Mouse (Mus musculus) forebrain, embryonic 11.5 days (tissue): ENCODE results near the gene Cnpy2. TPM values are rescaled to one million over a fixed set of nuclear protein-coding genes. Genes with fewer than 3 reads are reported as not detected.
"Not testable (repeated sequence)": the region's sequence is repeated elsewhere in the genome, so short reads cannot be mapped to it uniquely, and the experiment has no call there.

Source experiments
- ATAC-seq: fragments of 200-750 bp; cut with Nextera tagmentation; replicated peaks from 2 replicates; pipeline ENCODE4 v1.8.0; 2017; ENCODE audit warnings: moderate TSS enrichment; ENCODE audit not compliant: low FRiP score
- DNase-seq: peaks from one replicate; pipeline ENCODE4 v3.0.0-alpha.2; 2017; ENCODE audit warnings: low spot score
- H3K27ac ChIP-seq: fragments of 300-500 bp; sonication (generic); 2 replicates; pipeline ENCODE4 v1.5.1; 2014; ENCODE audit warnings: low read depth, low read length
- H3K27me3 ChIP-seq: fragments of 300-500 bp; sonication (generic); 2 replicates; pipeline ENCODE4 v1.6.1; 2014; ENCODE audit warnings: mild to moderate bottlenecking, low read length, mixed read lengths; ENCODE audit not compliant: control insufficient read depth, insufficient read depth
- H3K36me3 ChIP-seq: fragments of 300-500 bp; sonication (generic); 2 replicates; pipeline ENCODE4 v1.6.1; 2014; ENCODE audit warnings: mild to moderate bottlenecking, low read length, moderate library complexity, mixed read lengths; ENCODE audit not compliant: control insufficient read depth, insufficient read depth
- H3K4me1 ChIP-seq: fragments of 300-500 bp; sonication (generic); replicated peaks from 2 replicates; pipeline ENCODE4 v1.6.1; 2014; ENCODE audit warnings: low read length, mixed read lengths; ENCODE audit not compliant: control insufficient read depth, insufficient read depth
- H3K4me2 ChIP-seq: fragments of 300-500 bp; sonication (generic); 2 replicates; pipeline ENCODE4 v1.6.1; 2014; ENCODE audit warnings: low read depth, mild to moderate bottlenecking, low read length, moderate library complexity, mixed read lengths; ENCODE audit not compliant: severe bottlenecking
- H3K4me3 ChIP-seq: fragments of 300-500 bp; sonication (generic); 2 replicates; pipeline ENCODE4 v1.5.1; 2014; ENCODE audit warnings: low read depth, low read length
- H3K9ac ChIP-seq: fragments of 300-500 bp; sonication (generic); 2 replicates; pipeline ENCODE4 v1.6.1; 2014; ENCODE audit warnings: low read length
- H3K9me3 ChIP-seq: fragments of 300-500 bp; sonication (generic); 2 replicates; pipeline ENCODE4 v1.6.1; 2016; ENCODE audit warnings: low read length, mixed read lengths; ENCODE audit not compliant: control insufficient read depth
- WGBS: fragments of 180-500 bp; shearing (Covaris S2); extraction: QIAGEN DNeasy Blood & Tissue Kit; methylation state at CpG from one replicate; pipeline ENCODE4 v1.1.7; 2014; 5-methylcytosine and 5-hydroxymethylcytosine counted together
- polyA plus RNA-seq: library from polyadenylated mRNA; unstranded; fragments of >200 nt; fragmentation: Nextera tagmentation; extraction: Ambion mirVana; gene quantifications from 2 replicates; pipeline ENCODE4 v1.2.1, GENCODE M21; 2014

The Cnpy2 gene
- 222 and 224 TPM in 2 replicates for polyA plus RNA-seq

DNA sequence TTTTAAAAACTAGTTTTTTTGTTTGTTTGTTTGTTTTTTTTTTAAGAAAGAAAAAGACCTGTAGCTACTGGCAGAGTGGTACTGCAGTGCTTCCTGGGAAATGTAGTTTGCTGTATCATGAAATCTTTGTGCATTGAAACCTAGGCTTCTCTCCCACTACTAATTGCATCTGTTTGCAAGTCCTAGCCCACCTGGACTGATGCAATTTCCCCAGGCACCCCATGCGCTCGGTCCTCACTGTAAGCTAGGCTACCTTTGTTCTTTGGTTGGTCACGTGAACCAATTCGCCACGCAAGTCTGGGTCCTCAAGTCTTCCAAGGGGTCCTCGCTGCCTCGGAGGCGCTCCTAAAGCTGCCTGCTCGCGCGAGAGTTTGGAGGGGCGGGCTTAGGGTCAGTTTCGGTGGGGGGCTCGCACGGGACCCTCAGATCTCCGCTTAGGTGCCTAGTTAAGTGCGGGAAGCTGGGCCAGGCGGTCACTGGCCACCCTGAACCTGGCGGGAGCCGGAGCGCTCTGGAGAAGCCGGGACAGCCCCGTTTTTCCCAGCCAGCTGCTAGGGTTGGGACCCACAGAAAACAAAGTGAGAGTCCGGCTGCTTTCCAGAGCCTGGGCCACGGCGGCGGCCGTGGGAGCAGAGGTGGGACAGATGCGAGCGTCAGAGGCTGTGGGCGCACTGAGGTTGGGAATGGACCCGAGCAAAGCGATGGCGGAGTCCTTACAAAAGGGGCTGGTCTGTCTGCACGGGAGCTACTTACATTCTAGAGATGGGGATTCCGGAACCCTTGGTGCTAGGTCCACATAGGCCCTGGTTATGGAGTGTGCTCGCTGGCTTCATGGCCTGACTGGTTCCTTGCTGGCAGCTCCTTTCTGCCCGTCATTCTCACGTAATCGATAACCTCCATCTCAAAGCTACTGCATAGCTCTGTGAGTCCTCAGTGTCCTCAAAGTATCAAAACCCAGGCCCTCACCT is at the start of gene Cnpy2:
Gene Cnpy2, plus strand, starts transcription at position 319 of the 968 bp plus-strand sequence.
- Histone ChIP-seq H3K9me3 (no peaks in the 10 kb centered on the region), H3K36me3 (peaks cover 14% of the 10 kb centered on the region; the same call in 1 of the 2 replicates), H3K4me3 (peak within 1 kb of the TSS; percentile 61), H3K27ac (peak within 1 kb of the TSS; percentile 84), H3K4me1 (peaks cover 5% of the 10 kb centered on the region), H3K9ac (peak within 1 kb of the TSS; percentile 98), H3K27me3 (no peaks in the 10 kb centered on the region), H3K4me2 (peak within 1 kb of the TSS; percentile 93)
- ATAC-seq (peak; percentile 97), DNase-seq (peak; percentile 96)
- WGBS = under 1% methylated on average over 40 of the region's 40 CpGs

DNA sequence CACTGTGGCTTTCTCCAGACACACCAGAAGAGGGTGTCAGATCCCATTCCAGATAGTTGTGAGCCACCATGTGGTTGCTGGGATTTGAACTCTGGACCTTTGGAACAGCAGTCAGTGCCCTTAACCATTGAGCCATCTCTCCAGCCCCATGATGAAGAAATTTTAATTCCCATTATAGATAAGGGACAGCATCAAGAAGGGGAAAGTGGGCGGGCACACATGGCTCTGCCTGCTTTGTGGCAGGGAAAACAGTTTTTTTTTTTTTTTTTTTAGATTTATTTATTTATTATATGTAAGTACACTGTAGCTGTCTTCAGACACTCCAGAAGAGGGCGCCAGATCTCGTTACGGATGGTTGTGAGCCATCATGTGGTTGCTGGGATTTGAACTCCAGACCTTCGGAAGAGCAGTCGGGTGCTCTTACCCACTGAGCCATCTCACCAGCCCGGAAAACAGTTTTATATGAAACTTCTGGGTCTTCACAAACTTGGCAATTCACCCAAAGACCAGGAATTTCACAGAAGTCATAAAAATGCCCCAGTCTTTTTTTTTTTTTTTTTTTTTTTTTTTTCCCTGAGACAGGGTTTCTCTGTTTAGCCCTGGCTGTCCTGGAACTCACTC is 49.3 kb upstream of the Cnpy2 start:
- H3K27me3 ChIP-seq, DNase-seq, H3K27ac ChIP-seq, H3K4me3 ChIP-seq, H3K4me2 ChIP-seq, H3K9me3 ChIP-seq, H3K9ac ChIP-seq, H3K36me3 ChIP-seq, ATAC-seq, H3K4me1 ChIP-seq: not testable (repeated sequence)
- whole genome bisulfite sequencing = 91% methylated on average over 4 of the region's 7 CpGs

GRCm38 (mm10) chr10:128275374-128275773 is 46.9 kb upstream of the Cnpy2 start:
- H3K27me3 ChIP-seq, H3K4me3 ChIP-seq, DNase-seq, H3K9me3 ChIP-seq, H3K27ac ChIP-seq, H3K4me1 ChIP-seq, ATAC-seq, H3K4me2 ChIP-seq, H3K9ac ChIP-seq, H3K36me3 ChIP-seq: not testable (repeated sequence)
- 91% methylated on average over 1 of the region's 1 CpGs for WGBS

GRCm38 (mm10) chr10:128278158-128278557 is 44.1 kb upstream of the Cnpy2 start:
- Histone ChIP-seq H3K36me3 (peaks cover 7% of the 10 kb centered on the region; the same call in 1 of the 2 replicates), H3K4me3 (no peak overlapping the region), H3K4me2 (no peak overlapping the region), H3K9ac (no peak overlapping the region), H3K9me3 (no peaks in the 10 kb centered on the region), H3K27ac (no peak overlapping the region), H3K27me3 (no peaks in the 10 kb centered on the region), H3K4me1 (no peaks in the 10 kb centered on the region)
- 58% methylated on average over 6 of the region's 6 CpGs for WGBS
- DNase-seq (no peak), ATAC-seq (no peak)

- DNase-seq (no peak), ATAC-seq (no peak)
- no peaks in the 10 kb centered on the region for H3K27me3 ChIP-seq
- H3K9ac ChIP-seq = no peak overlapping the region
- peaks cover 7% of the 10 kb centered on the region; the same call in 1 of the 2 replicates for H3K36me3 ChIP-seq
- no peak overlapping the region for H3K4me3 ChIP-seq
- no peak overlapping the region for H3K27ac ChIP-seq
- H3K4me1 ChIP-seq = no peaks in the 10 kb centered on the region
- H3K9me3 ChIP-seq = no peaks in the 10 kb centered on the region
- WGBS = 87% methylated on average over 6 of the region's 6 CpGs
- H3K4me2 ChIP-seq = no peak overlapping the region
Measured at GRCm38 (mm10) chr10:128280943-128281342, 41.3 kb upstream of the Cnpy2 start.

DNA sequence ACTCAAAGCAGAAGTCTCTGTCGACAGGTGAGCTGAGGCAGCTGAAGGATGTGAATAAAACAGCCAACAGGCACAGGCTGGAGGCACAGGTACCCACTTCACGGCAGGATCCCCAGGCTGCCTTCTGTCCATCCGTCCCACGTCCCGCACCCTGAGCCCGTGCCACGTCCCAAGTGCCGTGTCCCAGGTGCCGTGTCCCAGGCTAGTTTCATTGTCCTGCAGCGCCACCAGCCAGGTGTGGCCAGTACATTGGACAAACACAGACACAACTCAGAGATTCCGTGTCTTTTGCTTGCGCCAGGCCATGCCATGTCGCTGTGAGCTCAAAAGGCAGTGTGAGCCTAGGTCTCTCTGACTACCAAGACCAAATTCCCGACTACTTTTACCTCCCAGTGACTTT is 40.6 kb upstream of the Cnpy2 start:
- Histone ChIP-seq H3K9me3 (no peaks in the 10 kb centered on the region), H3K4me1 (no peaks in the 10 kb centered on the region), H3K36me3 (peaks cover 7% of the 10 kb centered on the region; the same call in 1 of the 2 replicates), H3K9ac (no peak overlapping the region), H3K27ac (no peak overlapping the region), H3K4me2 (no peak overlapping the region), H3K27me3 (no peaks in the 10 kb centered on the region), H3K4me3 (no peak overlapping the region)
- WGBS = 95% methylated on average over 14 of the region's 14 CpGs
- DNase-seq = no peak
- ATAC-seq = no peak

GRCm38 (mm10) chr10:128282886-128283450 is 39.3 kb upstream of the Cnpy2 start:
- Histone ChIP-seq H3K9me3 (no peaks in the 10 kb centered on the region), H3K9ac (no peak overlapping the region), H3K27ac (no peak overlapping the region), H3K27me3 (no peaks in the 10 kb centered on the region), H3K36me3 (peaks cover 7% of the 10 kb centered on the region; the same call in 1 of the 2 replicates), H3K4me1 (no peaks in the 10 kb centered on the region), H3K4me3 (no peak overlapping the region), H3K4me2 (no peak overlapping the region)
- no peak for DNase-seq
- 92% methylated on average over 20 of the region's 20 CpGs for WGBS
- ATAC-seq = no peak
